Mouse (Mus musculus) stomach, embryonic 15.5 days (tissue): ENCODE results near the gene Tmem178. TPM values are rescaled to one million over a fixed set of nuclear protein-coding genes. Genes with fewer than 3 reads are reported as not detected.

Experiments used
- ATAC-seq: fragments of 200-750 bp; cut with Nextera tagmentation; 2 replicates; pipeline ENCODE4 v1.8.0; 2017; ENCODE audit warnings: low read depth, moderate number of reproducible peaks, moderate TSS enrichment; ENCODE audit not compliant: insufficient read depth, low FRiP score
- H3K27ac ChIP-seq: fragments of 300-500 bp; sonication (generic); 2 replicates; pipeline ENCODE4 v1.5.1; 2015; ENCODE audit warnings: mild to moderate bottlenecking, inconsistent platforms
- H3K27me3 ChIP-seq: fragments of 300-500 bp; sonication (generic); replicated peaks from 2 replicates; pipeline ENCODE4 v1.6.1; 2015; ENCODE audit warnings: inconsistent platforms
- H3K36me3 ChIP-seq: fragments of 300-500 bp; sonication (generic); 2 replicates; pipeline ENCODE4 v1.6.1; 2015; ENCODE audit warnings: inconsistent platforms
- H3K4me1 ChIP-seq: fragments of 300-500 bp; sonication (generic); 2 replicates; pipeline ENCODE4 v1.6.1; 2015; ENCODE audit warnings: inconsistent platforms
- H3K4me2 ChIP-seq: fragments of 300-500 bp; sonication (generic); 2 replicates; pipeline ENCODE4 v1.6.1; 2015; ENCODE audit warnings: mild to moderate bottlenecking, inconsistent platforms
- H3K4me3 ChIP-seq: fragments of 300-500 bp; sonication (generic); replicated peaks from 2 replicates; pipeline ENCODE4 v1.5.1; 2015; ENCODE audit warnings: inconsistent platforms
- H3K9ac ChIP-seq: fragments of 300-500 bp; sonication (generic); 2 replicates; pipeline ENCODE4 v1.6.1; 2015; ENCODE audit warnings: inconsistent platforms
- H3K9me3 ChIP-seq: fragments of 300-500 bp; sonication (generic); 2 replicates; pipeline ENCODE4 v1.6.1; 2016; ENCODE audit warnings: inconsistent platforms
- WGBS: fragments of 180-500 bp; shearing (Covaris S2); methylation state at CpG from one replicate; pipeline ENCODE4 v1.1.7; 2015; 5-methylcytosine and 5-hydroxymethylcytosine counted together
- polyA plus RNA-seq: library from polyadenylated mRNA; unstranded; fragments of >200 nt; fragmentation: Nextera tagmentation; extraction: Ambion mirVana; gene quantifications from 2 replicates; pipeline ENCODE4 v1.2.1, GENCODE M21; 2015

The Tmem178 gene
- polyA plus RNA-seq, 1 experiment from 2014 or later, result 3.5 TPM

- Histone ChIP-seq H3K27me3 (no peaks in the 10 kb centered on the region), H3K27ac (no peak overlapping the region), H3K4me3 (no peak overlapping the region), H3K4me1 (no peaks in the 10 kb centered on the region), H3K36me3 (peaks cover 19% of the 10 kb centered on the region; the same call in 1 of the 2 replicates), H3K9ac (no peak overlapping the region), H3K9me3 (no peaks in the 10 kb centered on the region), H3K4me2 (no peak overlapping the region)
- 93% methylated on average over 2 of the region's 2 CpGs for WGBS
- peak; percentile 39; the same call in 1 of the 2 replicates for ATAC-seq
Measured at GRCm38 (mm10) chr17:81038707-81039408, 94.4 kb downstream of the Tmem178 start.

GRCm38 (mm10) chr17:81041662-81042061 lies 97.2 kb downstream of the Tmem178 start:
- no peaks in the 10 kb centered on the region for H3K9me3 ChIP-seq
- H3K27ac ChIP-seq, result no peak overlapping the region
- H3K9ac ChIP-seq, result no peak overlapping the region
- no peak for ATAC-seq
- no peaks in the 10 kb centered on the region for H3K27me3 ChIP-seq
- no peak overlapping the region for H3K4me2 ChIP-seq
- H3K4me1 ChIP-seq, result no peaks in the 10 kb centered on the region
- H3K36me3 ChIP-seq, result peaks cover 18% of the 10 kb centered on the region
- H3K4me3 ChIP-seq, result no peak overlapping the region
- WGBS, result 55% methylated on average over 2 of the region's 2 CpGs

GRCm38 (mm10) chr17:81044356-81044755 lies 99.9 kb downstream of the Tmem178 start:
- Histone ChIP-seq H3K9ac (no peak overlapping the region), H3K27me3 (no peaks in the 10 kb centered on the region), H3K27ac (no peak overlapping the region), H3K4me3 (no peak overlapping the region), H3K9me3 (no peaks in the 10 kb centered on the region), H3K36me3 (peaks cover 8% of the 10 kb centered on the region; the same call in 1 of the 2 replicates), H3K4me2 (no peak overlapping the region), H3K4me1 (no peaks in the 10 kb centered on the region)
- 84% methylated on average over 3 of the region's 3 CpGs for WGBS
- ATAC-seq, result no peak

GRCm38 (mm10) chr17:81045115-81045514 lies 100.7 kb downstream of the Tmem178 start:
- ATAC-seq, result no peak
- Histone ChIP-seq H3K9me3 (no peaks in the 10 kb centered on the region), H3K27ac (no peak overlapping the region), H3K9ac (no peak overlapping the region), H3K27me3 (no peaks in the 10 kb centered on the region), H3K4me2 (no peak overlapping the region), H3K4me3 (no peak overlapping the region), H3K36me3 (peaks cover 3% of the 10 kb centered on the region; the same call in 1 of the 2 replicates), H3K4me1 (no peaks in the 10 kb centered on the region)
- WGBS, result 95% methylated on average over 6 of the region's 6 CpGs

- Histone ChIP-seq H3K27ac (no peak overlapping the region), H3K4me2 (no peak overlapping the region), H3K4me1 (no peaks in the 10 kb centered on the region), H3K27me3 (no peaks in the 10 kb centered on the region), H3K4me3 (no peak overlapping the region), H3K36me3 (no peaks in the 10 kb centered on the region; the same call in 1 of the 2 replicates), H3K9ac (no peak overlapping the region), H3K9me3 (no peaks in the 10 kb centered on the region)
- ATAC-seq, result no peak
- 86% methylated on average over 9 of the region's 9 CpGs for WGBS
Measured at GRCm38 (mm10) chr17:81045525-81046150, 101.2 kb downstream of the Tmem178 start.

GRCm38 (mm10) chr17:81047930-81048564 lies 103.6 kb downstream of the Tmem178 start:
- no peak overlapping the region for H3K27ac ChIP-seq
- H3K9ac ChIP-seq, result no peak overlapping the region
- no peak for ATAC-seq
- no peak overlapping the region for H3K4me3 ChIP-seq
- no peak overlapping the region for H3K4me2 ChIP-seq
- H3K9me3 ChIP-seq, result no peaks in the 10 kb centered on the region
- WGBS, result 51% methylated on average over 7 of the region's 7 CpGs
- peaks cover 12% of the 10 kb centered on the region for H3K36me3 ChIP-seq
- no peaks in the 10 kb centered on the region for H3K27me3 ChIP-seq
- no peaks in the 10 kb centered on the region for H3K4me1 ChIP-seq

Other genes starting within 250 kb of the Tmem178 start
- gene Map4k3, start 216.1 kb upstream of the Tmem178 start, polyA plus RNA-seq, result 27.7 and 28.9 TPM in 2 replicates
- 11.6 and 13.1 TPM in 2 replicates for gene Thumpd2, start 120.5 kb downstream of the Tmem178 start, polyA plus RNA-seq